Mouse (Mus musculus) mouse trophoblast stem cell (cell line): ENCODE results near the gene Gm5244.

ENCODE experiments used
- in situ Hi-C, 2 experiments: fragments of 300-500 bp; cut with MseI, MboI; formaldehyde crosslinking; loops; 2 replicates in 1 of 2; 3 replicates in 1 of 2; pipeline ENCODE4 v1.15.1; 2025

Gene Gm5244

GRCm38 (mm10) chr19:12893424-12893823, 46.9 kb downstream of the Gm5244 start, which contains the start of gene Olfr1446:
Gene Olfr1446, minus strand, starts transcription at chr19:12893524.
- in situ Hi-C loops, result no loop called here
